Mouse (Mus musculus) gastrocnemius, postnatal 10 days (tissue): ENCODE measurements at regions not wholly inside any gene's neighbourhood (a gene's known extent, or its start where the extent isn't known, plus 50 kb on each side); places are given as distances from the start of the nearest gene placed in this dataset.

Experiments
- DNase-seq: peaks from one replicate; pipeline ENCODE4 v3.0.0; 2021; ENCODE audit warnings: mixed read lengths

GRCm38 (mm10) chr6:14298167-14298566 is 426.8 kb upstream of the 2610001J05Rik start:
- no peak for DNase-seq

- DNase-seq = no peak
Observed at GRCm38 (mm10) chr6:14297428-14297827, 426.1 kb upstream of the 2610001J05Rik start.

- DNase-seq = no peak
Observed at GRCm38 (mm10) chr6:14290843-14291242, 419.5 kb upstream of the 2610001J05Rik start.

- no peak for DNase-seq
Observed at GRCm38 (mm10) chr6:14281476-14281875, 410.2 kb upstream of the 2610001J05Rik start.

- no peak for DNase-seq
Observed at GRCm38 (mm10) chr6:14261941-14262340, 390.6 kb upstream of the 2610001J05Rik start.

- no peak for DNase-seq
Observed at GRCm38 (mm10) chr6:14240331-14240730, 369.0 kb upstream of the 2610001J05Rik start.

- no peak for DNase-seq
Observed at GRCm38 (mm10) chr6:14239151-14239550, 367.8 kb upstream of the 2610001J05Rik start.

GRCm38 (mm10) chr6:14230823-14231222 is 359.5 kb upstream of the 2610001J05Rik start:
- no peak for DNase-seq

GRCm38 (mm10) chr6:14207509-14207908 is 336.2 kb upstream of the 2610001J05Rik start:
- DNase-seq = peak; percentile 27

- DNase-seq = no peak
Observed at GRCm38 (mm10) chr6:14197107-14197506, 325.8 kb upstream of the 2610001J05Rik start.

GRCm38 (mm10) chr6:14195351-14195750 is 324.0 kb upstream of the 2610001J05Rik start:
- DNase-seq = no peak

- no peak for DNase-seq
Observed at GRCm38 (mm10) chr6:14191387-14192023, 320.2 kb upstream of the 2610001J05Rik start.

- no peak for DNase-seq
Observed at GRCm38 (mm10) chr6:14185921-14186420, 314.7 kb upstream of the 2610001J05Rik start.

- DNase-seq = no peak
Observed at GRCm38 (mm10) chr6:14147370-14147769, 276.1 kb upstream of the 2610001J05Rik start.

- no peak for DNase-seq
Observed at GRCm38 (mm10) chr6:14146394-14146793, 275.1 kb upstream of the 2610001J05Rik start.

GRCm38 (mm10) chr6:14142107-14142751 is 270.9 kb upstream of the 2610001J05Rik start:
- no peak for DNase-seq

- no peak for DNase-seq
Observed at GRCm38 (mm10) chr6:14130392-14131144, 259.2 kb upstream of the 2610001J05Rik start.

- DNase-seq = no peak
Observed at GRCm38 (mm10) chr6:14129394-14129793, 258.1 kb upstream of the 2610001J05Rik start.

- no peak for DNase-seq
Observed at GRCm38 (mm10) chr6:14122311-14122710, 251.0 kb upstream of the 2610001J05Rik start.

- no peak for DNase-seq
Observed at GRCm38 (mm10) chr6:14121479-14121878, 250.2 kb upstream of the 2610001J05Rik start.

GRCm38 (mm10) chr6:14094907-14095306 is 223.6 kb upstream of the 2610001J05Rik start:
- no peak for DNase-seq

GRCm38 (mm10) chr6:14081884-14082283 is 210.6 kb upstream of the 2610001J05Rik start:
- no peak for DNase-seq

GRCm38 (mm10) chr6:14063735-14064134 is 192.4 kb upstream of the 2610001J05Rik start:
- DNase-seq = no peak
